Mouse (Mus musculus) spleen, adult 18-20 months (tissue): Measurements from ENCODE around the gene Vmn1r11.

ENCODE experiments used
- DNase-seq, 2 experiments: peaks; one replicate each; pipeline ENCODE4 v3.0.0; 2022; ENCODE audit warnings: mixed read lengths in 2 of 2

Gene Vmn1r11

GRCm38 (mm10) chr6:57133155-57133554 lies at the start of gene Vmn1r11:
Gene Vmn1r11, plus strand, starts transcription at chr6:57133455.
- DNase-seq: no peak

DNA sequence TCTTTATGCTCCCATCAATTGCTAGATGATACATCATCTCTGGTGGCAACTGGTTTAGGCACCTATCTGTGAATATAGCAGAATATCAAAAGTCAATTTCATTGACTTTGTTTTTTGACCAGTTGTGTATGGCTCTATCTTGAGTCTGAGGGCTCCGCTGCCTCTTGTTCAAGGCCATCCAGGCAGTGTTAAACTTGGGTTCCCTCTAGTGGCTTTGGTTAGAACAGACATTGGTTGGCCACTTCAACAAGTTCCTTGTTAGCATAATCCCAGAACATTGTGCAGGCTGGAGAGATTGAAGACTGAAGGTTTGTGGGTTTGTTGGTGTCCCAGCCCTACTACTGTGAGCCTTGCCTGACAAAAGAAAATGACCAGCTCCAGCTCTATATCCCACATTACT lies 26.9 kb upstream of the Vmn1r11 start:
- DNase-seq: no peak

DNA sequence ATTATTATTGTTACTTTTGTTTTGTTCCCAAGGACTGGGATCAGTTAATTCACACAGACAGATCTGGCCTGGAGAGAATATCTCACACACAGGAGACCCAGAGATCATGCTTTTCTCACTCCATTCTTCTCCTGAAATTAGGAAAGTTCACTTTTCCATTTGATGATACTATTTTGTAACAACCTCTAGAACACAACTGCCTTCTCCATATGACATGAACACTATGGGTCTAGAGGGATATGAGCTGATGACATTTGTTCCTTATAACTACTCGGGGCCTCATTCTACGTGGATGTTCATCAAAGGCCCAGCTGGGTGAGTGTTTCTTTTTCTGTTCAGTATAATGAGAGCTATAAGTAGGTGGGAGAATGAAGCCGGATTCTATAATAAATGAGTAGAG lies 24.1 kb upstream of the Vmn1r11 start, which contains the start of gene Vmn1r10:
TSS of gene Vmn1r10 (plus strand) at position 301 of the 400 bp plus-strand sequence.
- DNase-seq: no peak

GRCm38 (mm10) chr6:57156619-57157018 lies 23.4 kb downstream of the Vmn1r11 start, which contains the start of gene Vmn1r12:
Gene Vmn1r12, plus strand, starts transcription at chr6:57156919.
- no peak for DNase-seq
